Mouse (Mus musculus): ENCODE data around the gene Dnajb12. TPM values are rescaled to one million over a fixed set of nuclear protein-coding genes. Genes with fewer than 3 reads are reported as not detected.
A peak's percentile ranks its signal among the peaks of the same experiment; 100 is the strongest.

The Dnajb12 gene
- polyA plus RNA-seq, 1 experiment from 2014 or later: 28.6 TPM

DNA sequence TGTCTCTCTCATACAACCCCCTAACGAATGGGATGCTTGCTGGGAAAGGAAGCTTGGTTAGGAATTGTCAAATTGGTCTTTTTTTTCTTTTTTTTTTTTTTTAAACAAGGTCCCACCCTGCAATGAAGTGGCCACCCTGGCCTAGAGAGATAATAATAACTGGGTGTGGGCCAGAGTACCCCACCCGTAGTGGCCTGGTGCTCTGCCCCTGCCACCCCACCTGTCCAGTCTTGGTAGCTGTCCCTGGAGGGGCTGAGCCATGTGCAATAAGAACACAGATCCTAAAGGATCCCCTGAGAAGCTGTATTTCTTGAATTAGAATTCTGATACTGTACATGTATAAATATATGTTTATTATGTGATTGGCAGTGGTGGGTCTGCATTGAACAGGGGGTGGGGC is 19.6 kb downstream of the Dnajb12 start:
- no peak overlapping the region for H3K4me3 ChIP-seq (ENCODE audit: control insufficient read depth in 1 of 2, insufficient read depth in 1 of 2, low read depth in 1 of 2, low read length in 2 of 2)
- no peak for ATAC-seq (ENCODE audit: insufficient number of reproducible peaks, insufficient read depth, low FRiP score, low read depth)

DNA sequence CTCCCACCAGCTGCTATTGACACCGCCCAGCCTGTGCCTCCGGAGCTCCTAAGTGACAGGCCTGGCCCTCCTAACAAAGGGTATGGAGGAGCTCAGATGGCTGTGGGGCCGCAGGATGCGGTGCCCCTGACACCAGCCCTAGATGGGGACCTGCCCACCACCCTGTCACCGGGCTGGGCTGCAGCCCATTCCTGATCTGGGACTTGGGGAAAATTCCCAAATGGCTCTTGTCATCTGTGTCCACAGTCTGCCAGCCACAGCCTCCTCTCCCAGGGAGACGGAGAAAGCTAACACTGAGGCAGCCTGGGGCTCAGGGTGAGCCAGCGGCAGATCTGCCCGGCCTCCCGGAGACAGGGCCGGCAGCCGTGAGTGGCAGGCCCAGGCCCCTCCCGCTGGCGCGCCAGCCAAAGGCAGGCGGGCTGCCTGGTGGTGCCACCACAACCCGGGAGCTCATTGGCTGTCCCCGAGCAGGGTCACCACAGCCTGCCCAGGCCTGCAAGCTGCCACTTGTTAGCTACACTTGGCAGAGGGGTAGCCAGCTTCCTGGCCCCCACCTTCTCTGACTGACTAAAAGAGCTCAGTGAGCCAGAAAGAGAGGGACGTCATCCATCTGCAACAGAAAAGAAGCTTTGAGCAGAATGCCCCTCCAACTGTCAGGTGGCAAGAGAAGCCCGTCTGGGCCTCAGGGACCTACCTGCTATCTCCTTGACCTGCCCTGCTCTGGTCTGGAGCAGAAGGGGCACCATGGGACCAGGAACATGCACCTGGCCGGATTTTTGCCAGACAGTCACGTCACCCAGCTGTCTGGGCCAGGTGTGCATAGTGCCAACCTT is 20.2 kb downstream of the Dnajb12 start:
- Histone ChIP-seq H3K9me3 (ENCODE audit: control insufficient read depth, low read length) (no peaks in the 10 kb centered on the region), H3K9ac (ENCODE audit: low read length) (peak overlapping the region; percentile 68), H3K4me1 (ENCODE audit: control insufficient read depth in 2 of 2, insufficient read depth in 2 of 2, low read length in 2 of 2) (peaks cover 37 to 65% of the 10 kb centered on the region in 2 experiments), H3K4me2 (ENCODE audit: low read length) (peak overlapping the region; percentile 51), H3K4me3 (ENCODE audit: control insufficient read depth in 1 of 2, insufficient read depth in 1 of 2, low read depth in 1 of 2, low read length in 2 of 2) (no peak overlapping the region), H3K27ac (replicated peaks in 1 of 2; ENCODE audit: control insufficient read depth in 1 of 2, insufficient read depth in 1 of 2, low read depth in 2 of 2, low read length in 2 of 2) (peak overlapping the region; percentile 83 to 97), H3K36me3 (ENCODE audit: control insufficient read depth, insufficient read depth, low read length) (peaks cover 39% of the 10 kb centered on the region), H3K27me3 (ENCODE audit: control insufficient read depth, insufficient read depth, low read length) (no peaks in the 10 kb centered on the region)
- WGBS: 11% methylated on average over 21 of the region's 21 CpGs
- peak; percentile 76 for ATAC-seq (ENCODE audit: insufficient number of reproducible peaks, insufficient read depth, low FRiP score, low read depth)

More for the DNA sequence above, 19.6 kb downstream of the Dnajb12 start:
- Histone ChIP-seq H3K27ac (replicated peaks in 1 of 2; ENCODE audit: control insufficient read depth in 1 of 2, insufficient read depth in 1 of 2, low read depth in 2 of 2, low read length in 2 of 2) (peak overlapping the region; percentile 77 to 97), H3K36me3 (ENCODE audit: control insufficient read depth, insufficient read depth, low read length) (peaks cover 45% of the 10 kb centered on the region), H3K27me3 (ENCODE audit: control insufficient read depth, insufficient read depth, low read length) (no peaks in the 10 kb centered on the region), H3K4me2 (ENCODE audit: low read length) (peak overlapping the region; percentile 51), H3K9me3 (ENCODE audit: control insufficient read depth, low read length) (no peaks in the 10 kb centered on the region), H3K4me1 (ENCODE audit: control insufficient read depth in 2 of 2, insufficient read depth in 2 of 2, low read length in 2 of 2) (peaks cover 37 to 66% of the 10 kb centered on the region in 2 experiments), H3K9ac (ENCODE audit: low read length) (peak overlapping the region; percentile 68)
- WGBS: 56% methylated on average over 2 of the region's 2 CpGs

DNA sequence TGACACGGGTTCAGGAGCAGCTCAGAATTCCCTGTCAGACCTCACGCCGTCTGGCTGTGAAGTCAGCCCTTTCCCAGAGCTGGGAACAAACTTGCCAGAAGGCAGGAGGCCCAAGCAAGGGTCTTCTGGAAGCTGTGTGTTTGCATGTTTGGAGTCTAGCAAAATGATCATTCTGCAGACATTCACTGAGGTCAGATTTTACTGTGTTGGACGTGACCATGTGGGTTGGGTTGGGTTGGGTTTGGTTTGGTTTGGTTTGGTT is 20.7 kb downstream of the Dnajb12 start:
- no peaks in the 10 kb centered on the region for H3K9me3 ChIP-seq (ENCODE audit: control insufficient read depth, low read length)
- peak overlapping the region; percentile 51 for H3K4me2 ChIP-seq (ENCODE audit: low read length)
- H3K9ac ChIP-seq (ENCODE audit: low read length): peak overlapping the region; percentile 68
- 41% methylated on average over 4 of the region's 4 CpGs for WGBS
- H3K27ac ChIP-seq (replicated peaks in 1 of 2; ENCODE audit: control insufficient read depth in 1 of 2, insufficient read depth in 1 of 2, low read depth in 2 of 2, low read length in 2 of 2): peak overlapping the region; percentile 83 to 97
- no peak overlapping the region for H3K4me3 ChIP-seq (ENCODE audit: control insufficient read depth in 1 of 2, insufficient read depth in 1 of 2, low read depth in 1 of 2, low read length in 2 of 2)
- H3K36me3 ChIP-seq (ENCODE audit: control insufficient read depth, insufficient read depth, low read length): peaks cover 35% of the 10 kb centered on the region
- ATAC-seq (ENCODE audit: insufficient number of reproducible peaks, insufficient read depth, low FRiP score, low read depth): no peak
- H3K27me3 ChIP-seq (ENCODE audit: control insufficient read depth, insufficient read depth, low read length): no peaks in the 10 kb centered on the region
- H3K4me1 ChIP-seq (ENCODE audit: control insufficient read depth in 2 of 2, insufficient read depth in 2 of 2, low read length in 2 of 2): peaks cover 37 to 60% of the 10 kb centered on the region in 2 experiments

DNA sequence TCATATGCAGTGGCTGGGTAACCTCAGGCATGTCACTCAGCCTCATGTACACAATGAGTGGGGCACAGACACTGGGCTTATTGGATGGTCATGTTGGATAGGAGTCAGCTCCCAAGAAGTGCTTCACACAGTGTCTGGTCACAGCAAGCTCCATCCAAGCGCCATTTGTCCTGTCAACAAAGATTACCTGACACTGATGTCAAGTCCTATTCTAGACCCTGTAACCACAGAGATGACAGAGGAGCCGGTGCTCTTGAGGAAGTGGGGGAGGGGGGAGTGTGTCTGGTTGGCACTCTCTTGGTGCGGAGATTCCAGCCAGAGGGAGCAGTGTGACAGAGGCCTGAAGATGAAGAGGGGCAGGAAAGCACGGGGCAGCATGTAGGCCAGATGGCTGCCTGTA is 21.6 kb downstream of the Dnajb12 start:
- H3K4me2 ChIP-seq (ENCODE audit: low read length): 0 out of 2 replicates have a peak overlapping the region, but pooled peaks have one; percentile 51
- peak; percentile 22; the same call in 1 of the 2 replicates for ATAC-seq (ENCODE audit: insufficient number of reproducible peaks, insufficient read depth, low FRiP score, low read depth)
- H3K27me3 ChIP-seq (ENCODE audit: control insufficient read depth, insufficient read depth, low read length): no peaks in the 10 kb centered on the region
- H3K4me1 ChIP-seq (ENCODE audit: control insufficient read depth in 2 of 2, insufficient read depth in 2 of 2, low read length in 2 of 2): peaks cover 37 to 57% of the 10 kb centered on the region in 2 experiments
- H3K27ac ChIP-seq (replicated peaks in 1 of 2; ENCODE audit: control insufficient read depth in 1 of 2, insufficient read depth in 1 of 2, low read depth in 2 of 2, low read length in 2 of 2): peak overlapping the region; percentile 83 to 97
- 25% methylated on average over 4 of the region's 4 CpGs for WGBS
- H3K9ac ChIP-seq (ENCODE audit: low read length): 0 out of 2 replicates have a peak overlapping the region, but pooled peaks have one; percentile 4
- H3K36me3 ChIP-seq (ENCODE audit: control insufficient read depth, insufficient read depth, low read length): peaks cover 26% of the 10 kb centered on the region
- H3K9me3 ChIP-seq (ENCODE audit: control insufficient read depth, low read length): no peaks in the 10 kb centered on the region
- no peak overlapping the region for H3K4me3 ChIP-seq (ENCODE audit: control insufficient read depth in 1 of 2, insufficient read depth in 1 of 2, low read depth in 1 of 2, low read length in 2 of 2)

DNA sequence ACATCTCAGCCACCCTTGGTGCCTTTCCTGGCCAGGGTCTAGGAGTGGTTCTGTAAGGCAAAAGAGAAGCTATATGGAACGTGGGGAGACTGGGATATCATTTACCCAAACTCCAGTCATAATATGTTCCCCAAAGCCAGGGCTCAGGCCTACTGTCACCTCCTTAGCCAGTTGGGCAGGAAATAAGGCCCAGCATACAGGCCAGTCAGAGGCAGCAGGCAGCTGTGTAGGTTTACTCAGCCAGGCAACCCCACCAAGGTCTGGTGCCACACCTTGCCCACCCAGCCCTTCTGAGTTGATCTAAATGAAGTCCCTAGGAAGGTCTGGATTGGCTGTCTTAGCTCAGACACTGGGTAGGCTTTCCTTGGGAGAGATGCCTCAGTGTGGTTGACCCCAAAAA is 22.1 kb downstream of the Dnajb12 start:
- H3K4me2 ChIP-seq (ENCODE audit: low read length): no peak overlapping the region
- no peaks in the 10 kb centered on the region for H3K9me3 ChIP-seq (ENCODE audit: control insufficient read depth, low read length)
- peak overlapping the region; percentile 46; the same call in 1 of the 2 replicates for H3K9ac ChIP-seq (ENCODE audit: low read length)
- no peak overlapping the region for H3K4me3 ChIP-seq (ENCODE audit: control insufficient read depth in 1 of 2, insufficient read depth in 1 of 2, low read depth in 1 of 2, low read length in 2 of 2)
- peaks cover 21% of the 10 kb centered on the region for H3K36me3 ChIP-seq (ENCODE audit: control insufficient read depth, insufficient read depth, low read length)
- no peak for ATAC-seq (ENCODE audit: insufficient number of reproducible peaks, insufficient read depth, low FRiP score, low read depth)
- 75% methylated on average over 1 of the region's 1 CpGs for WGBS
- H3K4me1 ChIP-seq (ENCODE audit: control insufficient read depth in 2 of 2, insufficient read depth in 2 of 2, low read length in 2 of 2): peaks cover 37 to 57% of the 10 kb centered on the region in 2 experiments
- peak overlapping the region; percentile 83 to 97; a peak in 3 of 4 replicates for H3K27ac ChIP-seq (replicated peaks in 1 of 2; ENCODE audit: control insufficient read depth in 1 of 2, insufficient read depth in 1 of 2, low read depth in 2 of 2, low read length in 2 of 2)
- H3K27me3 ChIP-seq (ENCODE audit: control insufficient read depth, insufficient read depth, low read length): no peaks in the 10 kb centered on the region

DNA sequence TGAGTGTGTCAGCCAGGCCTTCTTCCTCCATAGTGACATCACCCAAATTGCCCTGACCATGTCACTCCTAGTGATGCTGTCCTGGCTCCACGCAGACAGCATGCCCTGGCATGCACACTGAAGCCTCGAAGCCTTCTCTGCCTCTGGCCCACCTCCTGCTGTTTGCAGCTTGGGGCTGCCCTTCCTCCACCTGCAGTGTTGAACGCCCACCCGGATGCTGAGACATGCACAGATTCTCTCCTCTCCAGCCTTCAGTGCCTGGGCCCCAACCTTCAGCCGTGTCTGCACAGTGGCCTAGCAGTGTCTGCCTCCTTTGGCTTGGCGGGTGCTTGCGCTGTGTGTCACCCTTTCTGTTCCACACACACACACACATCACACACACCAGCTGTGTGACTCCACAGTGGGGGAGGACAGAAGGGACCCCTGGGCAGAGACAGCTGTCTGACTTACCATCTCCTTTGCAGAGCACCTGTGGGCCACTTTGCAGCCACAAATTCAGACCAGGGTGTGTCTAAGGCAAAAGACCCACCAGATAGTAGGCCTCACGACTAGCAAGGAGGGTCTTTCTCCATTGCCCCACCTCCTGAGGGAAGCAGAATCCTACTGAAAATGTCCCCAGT is 22.7 kb downstream of the Dnajb12 start:
- Histone ChIP-seq H3K4me2 (ENCODE audit: low read length) (no peak overlapping the region), H3K9me3 (ENCODE audit: control insufficient read depth, low read length) (no peaks in the 10 kb centered on the region), H3K4me3 (ENCODE audit: control insufficient read depth in 1 of 2, insufficient read depth in 1 of 2, low read depth in 1 of 2, low read length in 2 of 2) (no peak overlapping the region), H3K27me3 (ENCODE audit: control insufficient read depth, insufficient read depth, low read length) (no peaks in the 10 kb centered on the region), H3K9ac (ENCODE audit: low read length) (0 out of 2 replicates have a peak overlapping the region, but pooled peaks have one; percentile 34), H3K27ac (replicated peaks in 1 of 2; ENCODE audit: control insufficient read depth in 1 of 2, insufficient read depth in 1 of 2, low read depth in 2 of 2, low read length in 2 of 2) (peak overlapping the region in 1 of 2 experiments; percentile 97; a peak in 1 of 4 replicates), H3K36me3 (ENCODE audit: control insufficient read depth, insufficient read depth, low read length) (peaks cover 16% of the 10 kb centered on the region), H3K4me1 (ENCODE audit: control insufficient read depth in 2 of 2, insufficient read depth in 2 of 2, low read length in 2 of 2) (peaks cover 39 to 59% of the 10 kb centered on the region in 2 experiments)
- no peak for ATAC-seq (ENCODE audit: insufficient number of reproducible peaks, insufficient read depth, low FRiP score, low read depth)
- WGBS: 71% methylated on average over 8 of the region's 8 CpGs

DNA sequence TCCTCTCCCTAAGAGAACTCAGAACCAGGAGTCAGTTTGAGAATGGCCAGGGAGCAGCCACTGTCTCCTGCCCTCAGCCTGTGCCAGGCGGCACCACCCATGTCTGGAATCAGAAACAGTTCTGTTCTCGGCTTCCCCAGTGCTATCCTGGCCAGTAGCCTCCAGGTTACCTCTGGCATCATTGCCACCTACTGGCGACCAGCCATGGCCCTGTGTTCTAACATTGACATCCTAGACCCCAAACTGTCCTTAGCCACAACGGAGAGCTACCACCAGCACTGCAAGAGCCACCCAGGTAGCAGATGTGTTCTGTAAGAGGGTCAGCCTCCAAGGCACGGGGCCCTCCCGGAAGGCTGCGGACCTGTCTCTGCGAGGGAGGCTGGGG is 23.2 kb downstream of the Dnajb12 start:
- peaks cover 43 to 64% of the 10 kb centered on the region in 2 experiments for H3K4me1 ChIP-seq (ENCODE audit: control insufficient read depth in 2 of 2, insufficient read depth in 2 of 2, low read length in 2 of 2)
- H3K36me3 ChIP-seq (ENCODE audit: control insufficient read depth, insufficient read depth, low read length): peaks cover 10% of the 10 kb centered on the region
- H3K27me3 ChIP-seq (ENCODE audit: control insufficient read depth, insufficient read depth, low read length): no peaks in the 10 kb centered on the region
- no peak overlapping the region for H3K4me2 ChIP-seq (ENCODE audit: low read length)
- no peaks in the 10 kb centered on the region for H3K9me3 ChIP-seq (ENCODE audit: control insufficient read depth, low read length)
- 68% methylated on average over 8 of the region's 8 CpGs for WGBS
- no peak overlapping the region for H3K27ac ChIP-seq (replicated peaks in 1 of 2; ENCODE audit: control insufficient read depth in 1 of 2, insufficient read depth in 1 of 2, low read depth in 2 of 2, low read length in 2 of 2)
- 0 out of 2 replicates have a peak overlapping the region, but pooled peaks have one; percentile 34 for H3K9ac ChIP-seq (ENCODE audit: low read length)
- no peak overlapping the region for H3K4me3 ChIP-seq (ENCODE audit: control insufficient read depth in 1 of 2, insufficient read depth in 1 of 2, low read depth in 1 of 2, low read length in 2 of 2)
- no peak for ATAC-seq (ENCODE audit: insufficient number of reproducible peaks, insufficient read depth, low FRiP score, low read depth)

All from heart, embryonic 14.5 days (tissue).